Mouse (Mus musculus) heart, adult 18-20 months (tissue): ENCODE results near the gene Fkbp5. TPM values are rescaled to one million over a fixed set of nuclear protein-coding genes. Genes with fewer than 3 reads are reported as not detected.

Experiments
- DNase-seq, 2 experiments: peaks; one replicate each; pipeline ENCODE4 v3.0.0; 2021 to 2022; ENCODE audit warnings: mixed read lengths in 1 of 2
- total RNA-seq, 2 experiments: library from RNA; stranded (reverse); gene quantifications; 2 replicates each; pipeline ENCODE4 v1.2.3; 2021

Fkbp5 gene
- total RNA-seq, 2 experiments from 2014 or later: 65.4 to 103 TPM

- DNase-seq: no peak
Observed at GRCm38 (mm10) chr17:28504182-28504581, 13.1 kb downstream of the Fkbp5 start.

GRCm38 (mm10) chr17:28502196-28502821 lies 15.0 kb downstream of the Fkbp5 start:
- peak; percentile 76 to 86 for DNase-seq

DNA sequence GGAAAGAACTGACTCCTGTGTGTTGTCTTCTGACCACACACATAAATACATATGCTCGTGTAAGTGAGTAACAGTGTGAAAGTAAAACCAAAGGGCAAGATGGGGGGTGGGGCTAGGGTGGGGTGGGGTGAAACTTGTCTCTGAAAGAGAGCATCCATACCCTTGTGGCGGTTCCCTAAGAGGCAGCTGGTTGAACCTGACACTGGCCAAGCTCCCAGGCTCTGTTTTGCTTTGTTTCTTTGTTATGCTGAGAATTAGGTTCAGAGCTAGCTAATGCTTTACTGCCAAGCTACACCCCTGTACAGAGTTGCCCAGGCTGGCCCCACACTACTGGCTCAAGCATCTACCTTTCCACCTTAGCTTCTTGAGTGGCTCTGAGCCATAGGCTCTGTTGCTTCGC lies 16.9 kb downstream of the Fkbp5 start:
- DNase-seq: no peak

DNA sequence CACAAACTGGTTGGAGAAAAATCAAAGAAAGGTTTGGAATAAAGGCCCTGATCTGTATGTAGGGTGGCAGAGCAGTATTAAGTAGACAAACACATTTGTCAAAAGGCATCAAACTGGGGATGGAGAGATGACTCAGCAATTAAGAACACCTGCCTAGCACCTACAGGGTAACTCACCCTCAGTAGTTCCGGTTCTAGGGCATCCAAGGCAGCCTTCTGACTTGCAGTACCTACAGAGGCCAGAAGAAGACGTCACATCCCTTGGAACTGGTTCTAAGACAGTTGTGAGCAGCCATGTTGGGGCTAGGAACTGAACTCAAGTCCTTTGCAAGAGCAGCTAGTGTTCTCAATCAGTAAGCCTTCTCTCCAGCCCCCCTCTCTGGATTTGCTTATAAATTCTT lies 18.1 kb downstream of the Fkbp5 start:
- DNase-seq: no peak

DNA sequence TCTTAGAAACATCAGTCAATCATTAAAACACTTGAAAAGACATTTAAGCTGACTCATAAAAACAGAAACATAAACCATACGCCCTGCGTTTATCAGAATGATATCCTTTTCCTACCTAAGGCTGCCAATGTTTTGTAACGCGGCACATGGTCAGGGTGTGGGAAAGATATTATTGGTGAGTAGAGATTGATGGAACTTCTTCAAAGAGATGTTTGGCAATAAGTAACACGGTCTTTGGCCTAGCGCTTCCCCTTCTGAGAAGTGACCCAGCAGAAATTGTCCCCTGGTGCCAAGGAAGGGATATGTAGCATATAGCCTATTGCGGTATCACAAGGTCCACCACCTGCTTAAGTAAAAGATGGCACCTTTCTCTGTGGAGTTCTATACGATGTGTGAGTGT lies 21.5 kb downstream of the Fkbp5 start:
- no peak for DNase-seq

GRCm38 (mm10) chr17:28491035-28491770 lies 26.1 kb downstream of the Fkbp5 start:
- DNase-seq: no peak

- DNase-seq: no peak
Observed at GRCm38 (mm10) chr17:28488258-28489013, 28.9 kb downstream of the Fkbp5 start.

DNA sequence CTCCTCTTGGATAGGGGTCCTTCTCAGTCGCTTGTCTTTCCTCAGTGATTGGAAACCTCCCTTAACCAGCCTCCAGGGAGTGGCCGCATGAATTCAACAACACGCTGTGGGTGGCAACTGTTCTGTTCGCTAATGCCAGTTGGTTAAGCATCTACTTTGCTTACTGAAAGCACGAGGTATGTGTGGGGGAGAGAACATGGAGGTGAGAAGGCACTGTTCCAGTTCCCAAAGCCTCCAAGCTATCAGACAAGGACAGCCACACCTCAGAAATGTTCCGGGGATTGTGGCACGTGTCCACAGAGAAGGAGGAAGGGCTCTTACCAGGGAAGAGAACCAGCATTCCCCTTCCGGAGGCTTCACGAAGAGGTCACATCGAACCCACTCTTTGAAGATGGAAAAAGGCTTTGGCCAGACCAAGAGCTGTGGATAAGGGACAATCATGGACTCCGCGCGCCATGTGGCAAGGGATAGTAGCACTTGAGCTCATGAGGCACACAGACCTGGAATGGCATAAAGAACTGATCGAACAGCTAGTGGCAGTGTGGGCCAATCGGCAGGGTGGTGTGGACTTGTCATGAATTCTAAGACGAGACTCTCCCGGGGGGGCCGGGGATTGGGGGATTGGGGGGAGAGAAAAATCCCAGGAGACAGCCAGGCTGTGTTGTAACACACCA lies 29.6 kb downstream of the Fkbp5 start:
- no peak for DNase-seq

- DNase-seq: no peak
Observed at GRCm38 (mm10) chr17:28486720-28487119, 30.6 kb downstream of the Fkbp5 start.

DNA sequence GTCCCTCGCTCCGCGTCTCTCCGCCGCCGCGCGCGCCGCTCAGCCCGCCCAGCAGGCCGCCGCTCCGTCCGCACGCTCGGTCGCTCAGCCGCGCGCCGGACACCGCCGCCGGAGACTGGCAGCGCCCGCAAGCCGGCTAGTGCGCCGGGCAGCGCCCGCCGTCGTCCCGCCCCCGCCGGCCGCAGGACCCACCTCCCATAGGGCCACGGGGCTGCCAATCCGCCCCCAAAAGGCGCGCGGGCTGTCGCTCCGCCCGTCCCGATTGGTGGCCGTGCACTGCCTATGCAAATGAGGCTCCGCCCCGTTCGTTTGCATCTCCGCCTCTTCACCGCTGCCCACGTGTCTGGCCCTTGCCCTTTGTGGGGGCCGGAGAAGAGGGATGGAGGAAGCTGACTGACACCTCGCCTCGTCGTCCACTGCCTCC lies 31.3 kb downstream of the Fkbp5 start:
- DNase-seq: peak; percentile 99

DNA sequence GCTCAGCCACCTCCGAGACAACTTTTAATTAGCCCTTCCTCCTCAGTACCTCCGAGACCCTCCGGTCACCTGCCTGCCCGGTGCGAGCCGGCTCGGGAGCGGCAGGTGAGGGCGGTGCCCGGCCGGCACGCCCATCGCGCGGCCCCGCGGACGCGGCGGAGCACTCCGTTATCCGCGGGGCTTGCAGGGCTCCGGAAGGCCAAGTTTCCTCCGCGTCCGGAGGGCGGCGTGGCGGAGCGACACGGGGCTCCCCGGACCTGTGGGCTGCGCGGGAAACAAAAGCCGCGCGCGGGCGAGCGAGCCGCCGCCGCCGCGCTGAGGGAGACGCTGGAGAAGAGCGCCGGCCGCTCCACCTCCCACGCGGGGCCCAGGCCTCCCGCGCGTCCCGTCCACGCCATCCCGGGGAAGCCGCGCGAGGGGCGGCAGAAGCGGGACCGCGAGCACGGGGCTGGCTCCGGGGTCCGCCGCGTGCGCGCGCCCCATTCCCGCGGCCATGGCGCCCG lies 31.8 kb downstream of the Fkbp5 start:
- peak; percentile 65 to 79 for DNase-seq

DNA sequence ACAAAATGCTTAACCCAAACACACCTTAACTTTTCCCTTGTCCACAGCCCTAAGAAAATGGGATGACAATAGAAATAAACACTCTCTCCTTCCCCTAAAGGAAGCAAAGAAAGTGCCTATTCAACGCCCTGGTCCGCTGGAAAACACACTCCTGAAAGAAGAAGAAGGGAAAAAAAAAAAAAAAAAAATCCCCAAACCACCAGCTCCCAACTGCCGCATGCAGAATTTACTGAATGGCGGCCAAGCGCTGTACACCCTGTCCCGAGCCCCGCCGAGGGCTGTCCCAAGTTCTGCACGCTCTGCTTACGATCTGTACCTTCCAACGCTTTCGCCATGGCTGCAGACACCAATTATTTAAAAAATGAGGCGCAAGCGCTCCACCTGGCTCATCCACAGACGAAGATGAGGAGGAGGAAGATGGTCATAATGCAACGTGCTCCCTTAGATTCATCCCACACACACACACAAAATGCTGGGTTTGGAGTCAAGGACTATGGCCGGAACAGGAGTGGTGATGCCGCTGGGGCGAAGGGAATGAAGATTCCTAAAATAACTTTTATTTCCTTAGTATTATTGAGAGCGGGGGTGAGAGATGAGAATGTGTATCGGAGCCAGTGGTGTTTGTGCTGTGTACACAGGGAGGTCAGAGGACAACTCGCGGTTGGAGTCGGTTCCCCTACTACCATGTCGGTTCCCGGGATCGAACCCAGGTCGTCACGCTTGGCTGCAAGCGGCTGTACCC lies 32.5 kb downstream of the Fkbp5 start:
- peak; percentile 69 for DNase-seq

- no peak for DNase-seq
Observed at GRCm38 (mm10) chr17:28477421-28477820, 39.9 kb downstream of the Fkbp5 start.

GRCm38 (mm10) chr17:28476441-28476840 lies 40.9 kb downstream of the Fkbp5 start:
- DNase-seq: no peak

GRCm38 (mm10) chr17:28475593-28476325 lies 41.6 kb downstream of the Fkbp5 start:
- no peak for DNase-seq

GRCm38 (mm10) chr17:28472696-28473095 lies 44.6 kb downstream of the Fkbp5 start:
- no peak for DNase-seq

DNA sequence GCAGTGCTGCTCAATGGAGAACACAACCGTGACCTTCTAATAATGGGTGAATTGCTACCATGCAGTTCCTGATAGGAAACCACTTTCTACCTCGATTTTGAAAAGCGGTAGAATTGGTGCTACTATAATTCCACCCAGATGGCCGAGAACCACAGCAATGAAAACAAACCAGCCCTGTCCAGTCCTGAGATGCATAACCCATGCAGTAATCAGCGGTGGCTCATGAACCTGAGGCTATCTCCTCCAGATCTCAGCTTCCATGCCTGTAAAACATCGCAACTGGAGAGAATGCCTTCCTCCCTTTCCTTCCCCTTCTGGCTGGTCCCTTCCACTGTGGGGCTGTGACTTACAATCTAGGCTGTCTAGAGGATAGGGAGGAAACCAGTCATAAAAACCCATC lies 46.5 kb downstream of the Fkbp5 start:
- no peak for DNase-seq

GRCm38 (mm10) chr17:28467749-28468148 lies 49.6 kb downstream of the Fkbp5 start:
- peak in 1 of 2 experiments; percentile 48 for DNase-seq

- no peak for DNase-seq
Observed at GRCm38 (mm10) chr17:28465968-28466367, 51.4 kb downstream of the Fkbp5 start.

- DNase-seq: peak; percentile 53 to 77
Observed at GRCm38 (mm10) chr17:28463701-28464443, 53.5 kb downstream of the Fkbp5 start.
